Mouse (Mus musculus): ENCODE measurements at regions not wholly inside any gene's neighbourhood (a gene's known extent, or its start where the extent isn't known, plus 50 kb on each side); places are given as distances from the start of the nearest gene placed in this dataset.

DNA sequence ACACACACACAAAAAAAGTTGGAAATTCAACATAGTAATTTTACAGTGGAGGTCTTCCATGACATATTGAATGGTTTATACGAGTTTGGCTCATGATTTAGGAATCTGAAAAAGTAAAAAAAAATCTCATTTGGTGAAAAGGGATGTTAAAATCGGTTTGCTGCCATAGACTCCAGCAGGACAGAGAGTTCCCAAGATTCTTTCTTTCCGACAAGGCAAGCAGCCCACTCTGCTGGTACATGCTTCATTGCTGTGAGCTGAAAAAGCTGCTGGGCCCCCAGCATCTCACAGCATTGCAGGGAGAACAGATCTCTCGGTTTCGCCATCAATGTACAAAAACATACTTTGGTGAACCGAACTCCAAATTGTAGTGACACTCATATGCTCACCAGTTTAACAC, 125.8 kb upstream of the Mpdz start:
- no peak for TF ChIP-seq CTCF (IDR thresholded peaks at IDR 0.05)
- TF ChIP-seq POLR2A (IDR thresholded peaks at IDR 0.05; ENCODE audit: insufficient read depth, low read depth, low read length), result no peak
- TF ChIP-seq EP300 (IDR thresholded peaks at IDR 0.05; ENCODE audit: insufficient read depth, low read depth, low read length), result no peak
